Mouse (Mus musculus): Measurements from ENCODE around the gene Ncaph2.

DNA sequence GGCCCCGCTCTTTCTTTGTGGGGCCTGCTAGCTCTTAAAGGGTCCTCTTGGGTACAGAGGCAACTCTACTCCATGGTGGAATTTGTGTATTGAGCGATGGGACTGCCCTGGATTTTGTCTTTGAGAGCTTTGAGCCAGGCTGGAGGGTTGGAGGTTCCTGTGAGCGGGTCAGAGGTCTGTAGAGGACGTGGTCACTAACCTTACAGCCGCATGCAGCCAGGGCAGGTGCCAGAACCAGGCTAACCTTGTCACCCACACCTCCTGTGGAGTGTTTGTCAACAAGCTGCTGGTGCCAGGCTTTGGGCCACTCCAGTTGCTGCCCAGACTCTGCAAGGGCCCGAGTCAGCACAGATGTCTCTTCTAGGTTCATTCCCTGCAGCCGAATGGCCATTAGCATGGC, 20.5 kb downstream of the Ncaph2 start:
- no peak for TF ChIP-seq CTCF (conservative IDR thresholded peaks at IDR 0.05; ENCODE audit: low read length)
- no peak for TF ChIP-seq NANOG (IDR thresholded peaks at IDR 0.05; ENCODE audit: borderline replicate concordance, low read length)
